Mouse (Mus musculus): ENCODE results near the gene Gm7073. TPM values are rescaled to one million over a fixed set of nuclear protein-coding genes. Genes with fewer than 3 reads are reported as not detected.

The Gm7073 gene
- not detected in 2 replicates for polyA plus RNA-seq (2016; fragmentation: Nextera tagmentation; extraction: Ambion mirVana)

- H3K27me3 ChIP-seq = no peaks in the 10 kb centered on the region
- H3K9ac ChIP-seq = no peak within 1 kb of the TSS
- ATAC-seq (ENCODE audit: insufficient number of reproducible peaks, insufficient read depth, low FRiP score, low TSS enrichment) = no peak
- no peaks in the 10 kb centered on the region for H3K9me3 ChIP-seq
- no peak within 1 kb of the TSS for H3K4me3 ChIP-seq
- H3K27ac ChIP-seq = no peak within 1 kb of the TSS
- H3K4me2 ChIP-seq (replicated peaks) = no peak within 1 kb of the TSS
- no peaks in the 10 kb centered on the region for H3K4me1 ChIP-seq
- H3K36me3 ChIP-seq = no peaks in the 10 kb centered on the region
Measured at GRCm38 (mm10) chrX:60539149-60539548, at the start of gene Gm7073. Gm7073 (minus strand) TSS chrX:60539249.

DNA sequence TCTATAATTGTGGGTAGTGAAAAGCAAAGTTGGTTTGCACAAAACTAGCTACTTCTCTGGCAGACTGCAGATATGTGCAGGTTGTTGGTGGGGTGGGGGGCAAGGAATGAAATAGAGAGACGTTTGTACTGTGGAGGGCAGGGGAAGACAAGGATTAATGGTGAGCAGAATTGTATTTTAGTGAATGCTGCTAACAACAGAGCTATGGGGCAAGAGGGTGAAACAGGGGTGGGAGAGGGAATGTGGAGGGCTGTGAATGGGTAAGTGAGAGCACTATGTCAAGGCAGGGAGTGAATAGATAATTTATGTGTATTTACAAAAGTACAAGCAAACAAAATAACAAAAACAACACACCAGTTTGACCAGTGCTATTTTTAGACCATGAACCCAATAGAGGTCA, 31.5 kb upstream of the Gm7073 start:
- WGBS = 32% methylated on average over 1 of the region's 1 CpGs
- Histone ChIP-seq H3K36me3 (no peaks in the 10 kb centered on the region), H3K4me3 (no peak overlapping the region), H3K4me2 (replicated peaks) (no peak overlapping the region), H3K4me1 (no peaks in the 10 kb centered on the region), H3K9me3 (no peaks in the 10 kb centered on the region), H3K9ac (no peak overlapping the region), H3K27ac (no peak overlapping the region), H3K27me3 (no peaks in the 10 kb centered on the region)
- ATAC-seq (ENCODE audit: insufficient number of reproducible peaks, insufficient read depth, low FRiP score, low TSS enrichment) = no peak

DNA sequence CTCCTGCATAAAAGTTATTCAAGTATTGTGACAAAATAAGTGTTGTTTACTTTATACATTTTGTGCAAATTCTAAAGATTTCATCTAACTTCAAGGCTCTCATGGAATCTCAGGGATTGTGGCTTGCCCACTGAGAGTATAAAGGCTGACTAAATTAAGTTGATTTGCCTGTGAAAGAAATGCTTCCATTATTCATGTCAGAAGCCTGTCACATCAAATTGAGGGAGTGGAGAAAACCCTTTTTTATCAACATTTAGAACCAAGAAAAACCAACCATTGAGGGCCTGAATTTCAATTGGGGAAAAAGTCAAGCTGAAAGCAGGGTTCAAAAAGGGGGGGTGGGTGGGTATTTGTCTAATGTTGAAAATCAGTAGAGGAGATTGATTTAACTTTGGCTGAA, 30.0 kb upstream of the Gm7073 start:
- no peak overlapping the region for H3K4me2 ChIP-seq (replicated peaks)
- no peaks in the 10 kb centered on the region for H3K36me3 ChIP-seq
- no peak overlapping the region for H3K4me3 ChIP-seq
- H3K9me3 ChIP-seq = no peaks in the 10 kb centered on the region
- H3K27ac ChIP-seq = no peak overlapping the region
- no peaks in the 10 kb centered on the region for H3K4me1 ChIP-seq
- H3K9ac ChIP-seq = no peak overlapping the region
- no peak for ATAC-seq (ENCODE audit: insufficient number of reproducible peaks, insufficient read depth, low FRiP score, low TSS enrichment)
- H3K27me3 ChIP-seq = no peaks in the 10 kb centered on the region

- Histone ChIP-seq H3K4me3 (no peak overlapping the region), H3K4me2 (replicated peaks) (no peak overlapping the region), H3K36me3 (no peaks in the 10 kb centered on the region), H3K9ac (no peak overlapping the region), H3K27ac (no peak overlapping the region), H3K27me3 (no peaks in the 10 kb centered on the region), H3K4me1 (no peaks in the 10 kb centered on the region), H3K9me3 (no peaks in the 10 kb centered on the region)
- 35% methylated on average over 4 of the region's 4 CpGs for WGBS
- ATAC-seq (ENCODE audit: insufficient number of reproducible peaks, insufficient read depth, low FRiP score, low TSS enrichment) = no peak
Measured at GRCm38 (mm10) chrX:60555242-60555641, 16.2 kb upstream of the Gm7073 start.

DNA sequence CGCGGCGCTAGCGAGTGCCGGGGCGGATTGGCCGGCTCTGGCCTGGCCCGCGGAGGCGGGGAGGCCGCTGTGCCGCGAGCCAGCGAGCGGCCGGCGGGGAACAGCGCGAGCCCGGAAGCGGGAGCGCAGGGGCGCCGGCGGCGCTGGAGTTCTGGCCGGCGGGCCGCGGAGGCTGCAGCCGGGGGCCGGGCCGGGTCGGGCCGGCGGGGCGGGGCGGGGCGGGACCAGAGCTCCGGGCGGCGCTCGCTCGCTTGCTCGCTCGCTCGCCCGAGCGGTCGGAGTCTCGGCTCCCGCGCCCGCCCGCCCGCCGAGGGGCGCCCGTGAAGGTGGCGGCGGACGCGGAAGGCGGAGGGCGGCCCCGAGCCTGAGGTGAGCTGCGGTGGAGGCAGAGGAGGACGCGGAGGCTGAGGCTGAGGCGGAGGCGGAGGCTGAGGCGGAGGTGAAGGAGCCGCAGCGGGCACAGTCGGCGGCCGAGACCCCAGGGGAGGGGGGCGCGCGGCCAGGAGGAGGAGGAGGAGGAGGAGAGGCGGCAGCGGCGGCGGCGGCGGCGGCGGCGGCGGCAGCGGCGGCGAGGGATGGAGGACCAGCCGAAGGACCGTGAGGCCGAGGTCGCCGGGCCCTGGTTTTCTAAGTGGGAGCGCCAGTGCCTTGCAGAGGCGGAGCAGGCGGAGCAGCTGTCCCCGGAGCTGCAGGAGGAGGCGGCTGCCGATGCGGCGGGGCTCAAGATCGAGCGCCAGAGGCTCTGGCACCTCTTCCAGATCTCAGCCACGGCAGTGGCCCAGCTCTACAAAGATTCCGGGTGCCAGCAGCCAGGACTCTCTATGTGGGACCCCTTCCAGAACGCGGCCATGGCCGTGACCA, 8.6 kb upstream of the Gm7073 start:
- WGBS = 27% methylated on average over 47 of the region's 113 CpGs
- Histone ChIP-seq H3K9ac (peak overlapping the region; percentile 44), H3K9me3 (no peaks in the 10 kb centered on the region), H3K4me1 (no peaks in the 10 kb centered on the region), H3K27me3 (no peaks in the 10 kb centered on the region), H3K36me3 (no peaks in the 10 kb centered on the region), H3K27ac (peak overlapping the region; percentile 50), H3K4me3 (peak overlapping the region; percentile 51), H3K4me2 (replicated peaks) (peak overlapping the region; percentile 50)
- peak; percentile 90 for ATAC-seq (ENCODE audit: insufficient number of reproducible peaks, insufficient read depth, low FRiP score, low TSS enrichment)

- Histone ChIP-seq H3K36me3 (no peaks in the 10 kb centered on the region), H3K27me3 (no peaks in the 10 kb centered on the region), H3K9me3 (no peaks in the 10 kb centered on the region), H3K27ac (no peak overlapping the region), H3K4me1 (no peaks in the 10 kb centered on the region), H3K4me3 (peak overlapping the region; percentile 51), H3K4me2 (replicated peaks) (peak overlapping the region; percentile 50), H3K9ac (peak overlapping the region; percentile 44)
- 22% methylated on average over 16 of the region's 16 CpGs for WGBS
- ATAC-seq (ENCODE audit: insufficient number of reproducible peaks, insufficient read depth, low FRiP score, low TSS enrichment) = peak; percentile 23; the same call in 1 of the 2 replicates
Measured at GRCm38 (mm10) chrX:60547098-60547443, 8.0 kb upstream of the Gm7073 start.

GRCm38 (mm10) chrX:60545906-60546305, 6.9 kb upstream of the Gm7073 start:
- WGBS = 34% methylated on average over 3 of the region's 3 CpGs

DNA sequence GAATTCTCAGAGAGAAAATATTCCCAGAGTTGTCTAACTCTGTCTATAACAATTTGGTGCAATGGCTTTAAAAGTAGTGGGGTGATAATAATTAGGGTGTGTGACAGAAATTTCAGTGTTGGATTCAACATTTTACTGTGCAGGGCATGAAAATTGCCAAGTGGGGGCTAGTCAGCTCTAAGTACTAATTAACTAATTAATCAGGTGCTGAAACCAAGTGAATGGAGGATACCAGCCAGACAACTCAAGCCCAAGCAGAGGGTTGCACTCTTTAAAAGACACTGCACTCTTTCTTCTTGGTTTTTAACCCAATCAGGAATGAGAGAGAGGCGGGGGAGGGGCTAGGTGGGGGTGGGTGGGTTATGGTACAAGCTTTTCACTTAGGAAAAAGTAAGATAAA, 6.4 kb upstream of the Gm7073 start:
- 46% methylated on average over 1 of the region's 1 CpGs for WGBS
- H3K36me3 ChIP-seq = no peaks in the 10 kb centered on the region
- ATAC-seq (ENCODE audit: insufficient number of reproducible peaks, insufficient read depth, low FRiP score, low TSS enrichment) = no peak

More at GRCm38 (mm10) chrX:60545906-60546305, 6.9 kb upstream of the Gm7073 start:
- Histone ChIP-seq H3K4me2 (replicated peaks) (no peak overlapping the region), H3K4me1 (no peaks in the 10 kb centered on the region), H3K36me3 (no peaks in the 10 kb centered on the region), H3K9ac (no peak overlapping the region), H3K27me3 (no peaks in the 10 kb centered on the region), H3K27ac (no peak overlapping the region), H3K9me3 (no peaks in the 10 kb centered on the region), H3K4me3 (no peak overlapping the region)
- ATAC-seq (ENCODE audit: insufficient number of reproducible peaks, insufficient read depth, low FRiP score, low TSS enrichment) = no peak

DNA sequence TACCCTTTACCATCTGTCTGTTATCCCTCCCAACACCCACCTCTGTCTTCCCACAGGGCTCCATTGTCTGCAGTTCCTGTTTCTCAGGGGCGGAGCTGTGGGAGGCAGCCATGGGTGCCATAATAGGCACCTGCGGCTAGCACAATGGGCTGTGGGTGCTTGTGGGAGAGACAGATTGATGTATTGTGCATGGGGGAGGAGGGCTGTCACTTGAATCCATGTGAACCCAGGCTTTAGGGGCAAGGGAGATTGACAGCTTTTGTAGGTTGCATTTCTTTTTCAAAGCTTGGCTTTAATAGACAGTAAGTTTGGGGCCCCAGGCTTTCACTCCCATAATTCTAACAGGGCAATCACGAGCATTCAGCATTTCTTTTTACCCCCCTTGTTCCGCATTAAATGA, 5.0 kb upstream of the Gm7073 start:
- no peak overlapping the region for H3K27ac ChIP-seq
- H3K9ac ChIP-seq = no peak overlapping the region
- H3K4me1 ChIP-seq = no peaks in the 10 kb centered on the region
- H3K9me3 ChIP-seq = no peaks in the 10 kb centered on the region
- H3K4me3 ChIP-seq = no peak overlapping the region
- WGBS = 49% methylated on average over 4 of the region's 4 CpGs
- no peaks in the 10 kb centered on the region for H3K36me3 ChIP-seq
- no peak for ATAC-seq (ENCODE audit: insufficient number of reproducible peaks, insufficient read depth, low FRiP score, low TSS enrichment)
- H3K27me3 ChIP-seq = no peaks in the 10 kb centered on the region
- H3K4me2 ChIP-seq (replicated peaks) = no peak overlapping the region

More for the DNA sequence above, 6.4 kb upstream of the Gm7073 start:
- no peak overlapping the region for H3K4me2 ChIP-seq (replicated peaks)
- H3K4me1 ChIP-seq = no peaks in the 10 kb centered on the region
- no peak overlapping the region for H3K4me3 ChIP-seq
- no peak overlapping the region for H3K27ac ChIP-seq
- no peaks in the 10 kb centered on the region for H3K9me3 ChIP-seq
- no peak overlapping the region for H3K9ac ChIP-seq
- no peaks in the 10 kb centered on the region for H3K27me3 ChIP-seq

DNA sequence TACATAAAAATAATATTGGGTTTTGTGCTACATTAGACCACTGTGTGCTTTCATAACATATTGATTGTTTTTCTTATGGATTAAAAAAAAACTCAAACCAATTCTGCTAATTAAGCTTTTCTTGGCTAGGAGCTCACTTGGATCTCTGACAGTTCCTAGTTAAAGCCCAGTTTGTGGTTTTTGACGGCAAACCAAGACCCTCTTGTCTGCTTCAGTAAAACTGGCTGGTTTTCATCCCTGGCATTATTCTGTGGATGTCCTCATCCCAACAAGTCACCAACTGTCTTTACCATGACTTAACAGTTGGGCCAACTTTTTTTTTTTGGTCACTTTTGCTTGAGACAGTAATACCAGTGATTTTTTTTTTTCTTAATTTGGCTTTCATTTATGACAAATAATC, 3.9 kb upstream of the Gm7073 start:
- Histone ChIP-seq H3K27me3 (no peaks in the 10 kb centered on the region), H3K36me3 (no peaks in the 10 kb centered on the region), H3K9me3 (no peaks in the 10 kb centered on the region), H3K4me1 (no peaks in the 10 kb centered on the region), H3K4me3 (no peak overlapping the region), H3K4me2 (replicated peaks) (no peak overlapping the region), H3K27ac (no peak overlapping the region), H3K9ac (no peak overlapping the region)
- 48% methylated on average over 1 of the region's 1 CpGs for WGBS
- ATAC-seq (ENCODE audit: insufficient number of reproducible peaks, insufficient read depth, low FRiP score, low TSS enrichment) = no peak

DNA sequence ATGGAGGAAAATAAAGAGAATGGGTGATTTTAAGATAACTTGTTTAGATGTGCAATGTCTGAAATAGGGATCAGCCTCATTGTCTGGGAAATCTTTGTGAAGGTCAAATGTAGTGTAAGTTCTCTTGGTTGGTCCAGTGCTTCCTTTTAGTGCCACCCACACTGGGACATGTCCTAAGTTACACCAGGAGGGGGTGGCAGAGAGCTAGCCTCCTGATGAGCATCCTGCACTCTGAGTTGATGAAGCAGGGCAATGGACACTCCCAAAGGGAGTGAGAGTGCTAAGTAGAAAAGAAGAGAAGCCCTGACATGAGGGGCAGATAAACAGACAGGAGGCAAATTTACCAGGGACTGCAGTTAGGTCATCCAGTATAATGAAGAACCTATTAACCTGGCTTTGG, 35.1 kb downstream of the Gm7073 start:
- Histone ChIP-seq H3K9ac (no peak overlapping the region), H3K9me3 (no peaks in the 10 kb centered on the region), H3K27me3 (no peaks in the 10 kb centered on the region), H3K4me3 (no peak overlapping the region), H3K4me1 (no peaks in the 10 kb centered on the region), H3K36me3 (no peaks in the 10 kb centered on the region), H3K4me2 (replicated peaks) (no peak overlapping the region), H3K27ac (no peak overlapping the region)
- no peak for ATAC-seq (ENCODE audit: insufficient number of reproducible peaks, insufficient read depth, low FRiP score, low TSS enrichment)

- 68% methylated on average over 1 of the region's 1 CpGs for WGBS
- Histone ChIP-seq H3K9ac (no peak overlapping the region), H3K4me1 (no peaks in the 10 kb centered on the region), H3K4me2 (replicated peaks) (no peak overlapping the region), H3K27me3 (no peaks in the 10 kb centered on the region), H3K4me3 (no peak overlapping the region), H3K27ac (no peak overlapping the region), H3K9me3 (no peaks in the 10 kb centered on the region), H3K36me3 (no peaks in the 10 kb centered on the region)
- ATAC-seq (ENCODE audit: insufficient number of reproducible peaks, insufficient read depth, low FRiP score, low TSS enrichment) = no peak
Measured at GRCm38 (mm10) chrX:60497750-60498149, 41.3 kb downstream of the Gm7073 start.

Data from embryonic facial prominence, embryonic 12.5 days (tissue).